Mouse (Mus musculus): ENCODE data around the gene Cd59b. TPM values are rescaled to one million over a fixed set of nuclear protein-coding genes. Genes with fewer than 3 reads are reported as not detected.
"Not testable (repeated sequence)": the region's sequence is repeated elsewhere in the genome, so short reads cannot be mapped to it uniquely, and the experiment has no call there.

The Cd59b gene
- polyA plus RNA-seq, 1 experiment from 2014 or later, result 2.0 TPM

- Histone ChIP-seq H3K36me3 (ENCODE audit: control insufficient read depth, insufficient read depth, low read length) (no peaks in the 10 kb centered on the region), H3K4me1 (ENCODE audit: control insufficient read depth, insufficient read depth, low read length) (no peaks in the 10 kb centered on the region), H3K4me3 (ENCODE audit: low read depth, low read length) (no peak overlapping the region), H3K27me3 (ENCODE audit: control insufficient read depth, insufficient read depth, low read length) (no peaks in the 10 kb centered on the region), H3K9me3 (ENCODE audit: control insufficient read depth, low read length) (no peaks in the 10 kb centered on the region), H3K27ac (ENCODE audit: low read depth, low read length) (no peak overlapping the region), H3K9ac (replicated peaks; ENCODE audit: low read depth, low read length) (no peak overlapping the region), H3K4me2 (ENCODE audit: low read depth, low read length) (no peak overlapping the region)
- no peak for ATAC-seq (ENCODE audit: low read depth)
- WGBS, result 96% methylated on average over 2 of the region's 2 CpGs
Measured at GRCm38 (mm10) chr2:104099231-104099585, 29.6 kb downstream of the Cd59b start.

- H3K4me3 ChIP-seq (ENCODE audit: low read depth, low read length), result no peak overlapping the region
- no peaks in the 10 kb centered on the region for H3K4me1 ChIP-seq (ENCODE audit: control insufficient read depth, insufficient read depth, low read length)
- H3K9me3 ChIP-seq (ENCODE audit: control insufficient read depth, low read length), result no peaks in the 10 kb centered on the region
- no peaks in the 10 kb centered on the region for H3K36me3 ChIP-seq (ENCODE audit: control insufficient read depth, insufficient read depth, low read length)
- no peaks in the 10 kb centered on the region for H3K27me3 ChIP-seq (ENCODE audit: control insufficient read depth, insufficient read depth, low read length)
- H3K4me2 ChIP-seq (ENCODE audit: low read depth, low read length), result no peak overlapping the region
- 69% methylated on average over 1 of the region's 1 CpGs for WGBS
- H3K9ac ChIP-seq (replicated peaks; ENCODE audit: low read depth, low read length), result no peak overlapping the region
- no peak for ATAC-seq (ENCODE audit: low read depth)
- no peak overlapping the region for H3K27ac ChIP-seq (ENCODE audit: low read depth, low read length)
Measured at GRCm38 (mm10) chr2:104099946-104100345, 30.3 kb downstream of the Cd59b start.

GRCm38 (mm10) chr2:104104800-104105199 is 35.2 kb downstream of the Cd59b start:
- Histone ChIP-seq H3K4me1 (ENCODE audit: control insufficient read depth, insufficient read depth, low read length) (no peaks in the 10 kb centered on the region), H3K36me3 (ENCODE audit: control insufficient read depth, insufficient read depth, low read length) (no peaks in the 10 kb centered on the region), H3K4me3 (ENCODE audit: low read depth, low read length) (no peak overlapping the region), H3K27ac (ENCODE audit: low read depth, low read length) (no peak overlapping the region), H3K27me3 (ENCODE audit: control insufficient read depth, insufficient read depth, low read length) (no peaks in the 10 kb centered on the region), H3K9me3 (ENCODE audit: control insufficient read depth, low read length) (no peaks in the 10 kb centered on the region), H3K9ac (replicated peaks; ENCODE audit: low read depth, low read length) (no peak overlapping the region), H3K4me2 (ENCODE audit: low read depth, low read length) (no peak overlapping the region)
- no peak for ATAC-seq (ENCODE audit: low read depth)
- WGBS, result 89% methylated on average over 6 of the region's 6 CpGs

GRCm38 (mm10) chr2:104109021-104109420 is 39.4 kb downstream of the Cd59b start:
- not testable (repeated sequence) for H3K9me3 ChIP-seq (ENCODE audit: control insufficient read depth, low read length); H3K4me3 ChIP-seq (ENCODE audit: low read depth, low read length); H3K27me3 ChIP-seq (ENCODE audit: control insufficient read depth, insufficient read depth, low read length); ATAC-seq (ENCODE audit: low read depth); H3K36me3 ChIP-seq (ENCODE audit: control insufficient read depth, insufficient read depth, low read length); H3K4me2 ChIP-seq (ENCODE audit: low read depth, low read length); H3K9ac ChIP-seq (replicated peaks; ENCODE audit: low read depth, low read length); H3K27ac ChIP-seq (ENCODE audit: low read depth, low read length); H3K4me1 ChIP-seq (ENCODE audit: control insufficient read depth, insufficient read depth, low read length)
- 94% methylated on average over 2 of the region's 2 CpGs for WGBS

GRCm38 (mm10) chr2:104109528-104109927 is 39.9 kb downstream of the Cd59b start:
- 83% methylated on average over 2 of the region's 2 CpGs for WGBS
- no peak for ATAC-seq (ENCODE audit: low read depth)
- H3K4me1 ChIP-seq (ENCODE audit: control insufficient read depth, insufficient read depth, low read length), result no peaks in the 10 kb centered on the region
- no peak overlapping the region for H3K9ac ChIP-seq (replicated peaks; ENCODE audit: low read depth, low read length)
- H3K27me3 ChIP-seq (ENCODE audit: control insufficient read depth, insufficient read depth, low read length), result no peaks in the 10 kb centered on the region
- no peaks in the 10 kb centered on the region for H3K36me3 ChIP-seq (ENCODE audit: control insufficient read depth, insufficient read depth, low read length)
- no peak overlapping the region for H3K4me3 ChIP-seq (ENCODE audit: low read depth, low read length)
- no peak overlapping the region for H3K27ac ChIP-seq (ENCODE audit: low read depth, low read length)
- H3K4me2 ChIP-seq (ENCODE audit: low read depth, low read length), result no peak overlapping the region
- no peaks in the 10 kb centered on the region for H3K9me3 ChIP-seq (ENCODE audit: control insufficient read depth, low read length)

GRCm38 (mm10) chr2:104110031-104110430 is 40.4 kb downstream of the Cd59b start:
- 92% methylated on average over 4 of the region's 4 CpGs for WGBS
- H3K27me3 ChIP-seq (ENCODE audit: control insufficient read depth, insufficient read depth, low read length), result no peaks in the 10 kb centered on the region

GRCm38 (mm10) chr2:104111170-104111797 is 41.6 kb downstream of the Cd59b start:
- not testable (repeated sequence) for H3K9me3 ChIP-seq (ENCODE audit: control insufficient read depth, low read length); H3K4me2 ChIP-seq (ENCODE audit: low read depth, low read length); H3K9ac ChIP-seq (replicated peaks; ENCODE audit: low read depth, low read length); H3K4me1 ChIP-seq (ENCODE audit: control insufficient read depth, insufficient read depth, low read length); H3K36me3 ChIP-seq (ENCODE audit: control insufficient read depth, insufficient read depth, low read length); H3K27ac ChIP-seq (ENCODE audit: low read depth, low read length); H3K4me3 ChIP-seq (ENCODE audit: low read depth, low read length); ATAC-seq (ENCODE audit: low read depth); H3K27me3 ChIP-seq (ENCODE audit: control insufficient read depth, insufficient read depth, low read length)
- WGBS, result no CpG with 5 or more reads among the region's 1 CpGs

More at GRCm38 (mm10) chr2:104110031-104110430, 40.4 kb downstream of the Cd59b start:
- Histone ChIP-seq H3K36me3 (ENCODE audit: control insufficient read depth, insufficient read depth, low read length) (no peaks in the 10 kb centered on the region), H3K4me1 (ENCODE audit: control insufficient read depth, insufficient read depth, low read length) (no peaks in the 10 kb centered on the region), H3K9ac (replicated peaks; ENCODE audit: low read depth, low read length) (no peak overlapping the region), H3K9me3 (ENCODE audit: control insufficient read depth, low read length) (no peaks in the 10 kb centered on the region), H3K4me2 (ENCODE audit: low read depth, low read length) (no peak overlapping the region), H3K4me3 (ENCODE audit: low read depth, low read length) (no peak overlapping the region), H3K27ac (ENCODE audit: low read depth, low read length) (no peak overlapping the region)
- ATAC-seq (ENCODE audit: low read depth), result no peak

GRCm38 (mm10) chr2:104113563-104113962 is 43.9 kb downstream of the Cd59b start:
- H3K9me3 ChIP-seq (ENCODE audit: control insufficient read depth, low read length); H3K36me3 ChIP-seq (ENCODE audit: control insufficient read depth, insufficient read depth, low read length); ATAC-seq (ENCODE audit: low read depth); H3K4me1 ChIP-seq (ENCODE audit: control insufficient read depth, insufficient read depth, low read length); H3K4me2 ChIP-seq (ENCODE audit: low read depth, low read length); H3K27ac ChIP-seq (ENCODE audit: low read depth, low read length); H3K4me3 ChIP-seq (ENCODE audit: low read depth, low read length); H3K27me3 ChIP-seq (ENCODE audit: control insufficient read depth, insufficient read depth, low read length); H3K9ac ChIP-seq (replicated peaks; ENCODE audit: low read depth, low read length): not testable (repeated sequence)

- H3K27me3 ChIP-seq (ENCODE audit: control insufficient read depth, insufficient read depth, low read length), result no peaks in the 10 kb centered on the region
- no peak overlapping the region for H3K4me2 ChIP-seq (ENCODE audit: low read depth, low read length)
- no peak overlapping the region for H3K4me3 ChIP-seq (ENCODE audit: low read depth, low read length)
- H3K4me1 ChIP-seq (ENCODE audit: control insufficient read depth, insufficient read depth, low read length), result no peaks in the 10 kb centered on the region
- no peaks in the 10 kb centered on the region for H3K9me3 ChIP-seq (ENCODE audit: control insufficient read depth, low read length)
- no peak for ATAC-seq (ENCODE audit: low read depth)
- no peak overlapping the region for H3K9ac ChIP-seq (replicated peaks; ENCODE audit: low read depth, low read length)
- WGBS, result 88% methylated on average over 3 of the region's 3 CpGs
- H3K27ac ChIP-seq (ENCODE audit: low read depth, low read length), result no peak overlapping the region
- H3K36me3 ChIP-seq (ENCODE audit: control insufficient read depth, insufficient read depth, low read length), result no peaks in the 10 kb centered on the region
Measured at GRCm38 (mm10) chr2:104114898-104115297, 45.2 kb downstream of the Cd59b start.

All from neural tube, embryonic 14.5 days (tissue).